Mouse (Mus musculus): Measurements from ENCODE around the gene Ppp1cc.

GRCm38 (mm10) chr5:122189115-122189514 is 31.0 kb downstream of the Ppp1cc start:
- no peak for TF ChIP-seq POLR2A (IDR thresholded peaks at IDR 0.05; ENCODE audit: low read depth, low read length)
- TF ChIP-seq CTCF (IDR thresholded peaks at IDR 0.05; ENCODE audit: extremely low read depth, insufficient read length, insufficient replicate concordance, low read depth, low read length) = no peak

Measured in small intestine, adult 2 months (tissue).